Mouse (Mus musculus) right cerebral cortex, adult 2 months (tissue): ENCODE measurements around the gene Aatk.
A peak's percentile ranks its signal among the peaks of the same experiment; 100 is the strongest.

Experiments used
- DNase-seq, 2 experiments: peaks; one replicate each; pipeline ENCODE4 v3.0.0; 2021 to 2022; ENCODE audit warnings: low spot score in 2 of 2

Aatk gene

GRCm38 (mm10) chr11:120046553-120047191, at the start of gene Aatk:
Aatk (minus strand) TSS chr11:120047167.
- peak in 1 of 2 experiments; percentile 58 for DNase-seq

GRCm38 (mm10) chr11:120092817-120093591, 46.0 kb upstream of the Aatk start:
- no peak for DNase-seq

- DNase-seq, result no peak
These were observed 43.7 kb upstream of the Aatk start for GRCm38 (mm10) chr11:120090661-120091060.

- DNase-seq, result peak; percentile 97 to 98
These were observed 39.8 kb upstream of the Aatk start, which contains the start of gene Cep131 for GRCm38 (mm10) chr11:120086702-120087152. Cep131 (minus strand) TSS chr11:120086827.

GRCm38 (mm10) chr11:120085891-120086627, 39.1 kb upstream of the Aatk start:
- peak in 1 of 2 experiments; percentile 36 for DNase-seq

DNA sequence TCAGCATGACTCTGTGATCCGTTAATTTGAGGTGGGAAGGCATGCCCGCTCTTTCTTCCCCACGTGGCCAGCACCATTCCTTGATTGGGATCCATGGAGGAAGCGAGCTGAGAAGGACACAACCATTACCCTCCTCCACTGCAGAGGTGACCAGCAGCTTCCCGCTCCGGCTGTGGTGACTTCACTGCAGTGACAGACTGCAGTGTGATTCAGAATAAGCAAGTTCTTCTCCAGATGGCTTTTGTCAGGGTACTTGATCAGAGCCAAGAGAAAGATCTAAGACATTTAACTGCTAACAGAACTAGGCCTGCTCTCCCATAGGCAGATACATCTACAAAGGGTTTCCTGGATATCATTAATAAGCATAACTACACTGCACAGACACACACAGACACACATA, 33.3 kb upstream of the Aatk start:
- no peak for DNase-seq

- no peak for DNase-seq
These were observed 29.2 kb upstream of the Aatk start for GRCm38 (mm10) chr11:120076191-120076590.

DNA sequence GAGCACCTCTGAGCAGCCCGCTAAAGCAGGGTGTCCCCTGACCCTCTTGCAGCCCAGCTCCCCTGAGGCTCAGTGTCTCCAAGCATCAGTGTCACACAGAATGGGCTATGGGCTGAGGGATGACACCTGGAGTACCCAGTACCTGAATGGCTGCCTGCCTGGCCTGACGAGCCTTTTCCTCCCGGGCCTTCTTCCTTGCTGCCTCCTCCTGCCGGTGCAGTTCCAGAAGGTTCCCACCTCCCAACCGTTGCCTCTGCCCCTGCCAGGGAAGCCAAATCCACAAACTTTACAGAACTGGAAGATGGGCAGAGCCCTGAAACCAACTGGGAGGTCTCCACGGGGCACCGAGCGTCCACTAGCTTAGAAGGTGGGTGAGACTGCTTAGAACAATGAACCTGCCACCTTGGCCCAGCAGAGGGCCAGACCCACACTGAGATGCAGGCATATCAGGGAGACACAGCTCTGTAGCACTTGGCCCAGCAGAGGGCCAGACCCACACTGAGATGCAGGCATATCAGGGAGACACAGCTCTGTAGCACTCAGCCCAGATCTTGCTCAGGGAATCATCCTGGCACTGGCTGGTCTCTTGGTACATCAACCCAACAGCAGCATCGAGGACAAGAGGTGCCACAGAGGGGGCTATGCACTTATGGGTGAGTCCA, 26.1 kb upstream of the Aatk start:
- no peak for DNase-seq

- no peak for DNase-seq
These were observed 24.9 kb upstream of the Aatk start for GRCm38 (mm10) chr11:120071731-120072320.

DNA sequence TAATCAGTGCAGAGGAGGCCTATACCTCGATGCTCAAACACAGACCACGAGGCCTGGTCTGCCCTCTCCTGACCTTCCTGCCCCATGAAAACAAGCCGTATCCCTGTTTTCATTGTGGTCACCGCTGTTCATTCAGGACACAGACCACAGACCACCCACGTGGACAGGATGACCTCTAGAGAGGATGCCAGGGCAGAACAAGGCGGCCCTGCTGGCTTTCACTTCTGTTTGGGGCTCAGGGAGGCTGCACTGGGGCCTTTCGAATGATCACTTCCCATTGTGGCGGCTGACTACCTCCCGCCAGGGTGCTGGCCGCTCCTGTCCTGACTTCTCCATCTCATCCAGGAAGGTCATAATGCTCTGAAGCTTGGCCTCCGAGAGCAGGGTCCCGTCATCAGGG, 24.1 kb upstream of the Aatk start:
- DNase-seq, result no peak

DNA sequence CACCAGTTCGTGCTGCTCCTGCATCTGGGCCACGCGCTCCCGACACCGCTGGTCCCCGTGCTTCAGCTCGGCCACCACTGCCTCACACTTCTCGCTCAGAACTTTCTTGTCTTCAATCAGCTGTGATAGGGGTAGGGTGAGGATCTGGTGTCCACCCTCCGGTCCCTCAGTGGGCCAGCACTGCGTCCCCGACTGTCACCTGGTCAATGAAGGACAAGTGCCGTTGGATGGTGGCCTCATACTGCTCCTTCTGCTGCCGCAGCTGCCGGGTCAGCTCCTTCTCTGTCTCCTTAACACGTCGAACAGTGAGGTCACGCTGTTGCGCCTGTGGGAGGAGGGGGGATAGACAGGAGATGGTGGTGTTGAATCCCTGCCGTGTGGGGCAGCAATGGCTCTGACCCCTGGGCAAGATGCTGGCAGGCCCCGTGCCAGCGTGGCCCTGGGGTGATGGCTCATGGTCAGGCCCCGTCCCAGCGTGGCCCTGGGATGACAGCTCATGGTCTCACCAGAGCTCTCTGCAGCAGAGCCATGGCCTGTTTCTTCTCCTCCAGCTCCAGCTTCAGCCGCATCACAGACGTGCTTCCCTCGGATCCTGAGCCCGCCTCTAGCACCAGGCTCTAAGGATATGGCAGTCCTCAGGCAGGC, 23.4 kb upstream of the Aatk start:
- DNase-seq, result no peak

GRCm38 (mm10) chr11:120069261-120069660, 22.3 kb upstream of the Aatk start:
- no peak for DNase-seq

DNA sequence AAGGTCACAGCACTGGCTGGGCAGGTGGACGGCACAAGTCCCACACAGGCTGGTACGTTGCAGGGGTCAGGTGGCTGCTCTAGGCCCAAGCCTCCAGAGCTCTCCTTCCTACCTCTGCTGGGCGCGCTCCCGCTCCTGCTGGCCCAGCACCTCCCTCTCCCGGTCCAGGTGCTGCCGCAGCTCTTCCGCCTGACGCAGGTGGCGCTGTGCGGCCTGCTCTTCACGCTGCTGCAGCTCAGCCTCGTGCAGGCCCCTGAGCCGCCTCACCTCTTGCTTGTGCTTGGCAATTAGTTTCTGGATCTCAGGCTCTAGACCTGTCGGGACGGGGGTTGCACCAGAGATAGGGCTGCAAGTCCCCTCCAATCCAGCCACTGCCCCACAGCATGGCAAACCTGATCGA, 20.9 kb upstream of the Aatk start:
- no peak for DNase-seq

- DNase-seq, result peak; percentile 41 to 43
These were observed 18.3 kb upstream of the Aatk start for GRCm38 (mm10) chr11:120065291-120065690.

DNA sequence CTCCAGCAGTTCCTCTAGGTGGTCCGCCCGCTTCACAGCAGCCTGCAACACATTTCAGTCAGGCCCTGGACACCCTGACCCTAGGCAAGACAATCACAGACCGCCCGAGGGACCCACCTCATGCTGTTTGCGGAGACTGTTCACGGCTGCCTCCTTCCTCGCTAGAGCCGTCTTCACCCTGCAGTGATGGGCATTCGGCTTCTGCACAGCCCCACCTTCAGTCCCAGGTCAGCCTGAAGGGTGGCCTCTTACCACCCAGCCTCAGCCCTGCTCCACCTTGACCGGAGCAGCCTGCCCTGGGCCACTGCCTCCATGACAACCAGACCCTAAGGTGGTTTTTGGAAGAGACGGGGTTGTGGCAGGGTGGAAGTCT, 17.7 kb upstream of the Aatk start:
- no peak for DNase-seq

DNA sequence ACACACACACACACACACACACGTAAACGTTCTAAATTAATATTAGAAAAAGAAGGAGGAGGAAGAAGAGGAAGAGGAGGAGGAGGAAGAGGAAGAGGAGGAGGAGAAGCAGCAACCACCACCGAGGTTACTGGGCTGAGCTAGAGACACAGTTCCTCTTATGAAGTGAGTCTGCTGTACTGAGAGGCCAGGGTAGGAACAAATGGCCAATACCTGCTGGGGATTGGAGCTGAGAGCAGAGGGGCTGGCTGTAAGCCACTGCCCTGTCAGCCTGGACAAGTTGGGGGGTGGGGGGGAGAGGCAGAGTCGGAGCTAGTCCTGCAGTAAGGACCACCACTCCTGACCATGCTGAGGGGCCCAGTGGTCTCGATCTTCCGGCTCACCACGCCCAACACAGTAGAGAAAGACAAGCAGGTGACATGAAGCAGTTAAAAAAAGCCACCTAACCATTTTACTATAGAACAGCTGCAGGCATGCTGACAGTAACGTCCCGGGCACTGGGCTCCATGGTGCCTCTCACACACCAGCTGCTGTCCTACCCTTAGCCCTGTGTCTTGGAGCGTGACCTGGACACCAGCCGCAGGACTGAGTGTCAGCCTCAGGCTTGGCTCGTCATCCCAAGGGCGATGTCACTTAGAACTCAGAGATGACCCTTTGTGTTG, 17.2 kb upstream of the Aatk start:
- DNase-seq, result no peak

DNA sequence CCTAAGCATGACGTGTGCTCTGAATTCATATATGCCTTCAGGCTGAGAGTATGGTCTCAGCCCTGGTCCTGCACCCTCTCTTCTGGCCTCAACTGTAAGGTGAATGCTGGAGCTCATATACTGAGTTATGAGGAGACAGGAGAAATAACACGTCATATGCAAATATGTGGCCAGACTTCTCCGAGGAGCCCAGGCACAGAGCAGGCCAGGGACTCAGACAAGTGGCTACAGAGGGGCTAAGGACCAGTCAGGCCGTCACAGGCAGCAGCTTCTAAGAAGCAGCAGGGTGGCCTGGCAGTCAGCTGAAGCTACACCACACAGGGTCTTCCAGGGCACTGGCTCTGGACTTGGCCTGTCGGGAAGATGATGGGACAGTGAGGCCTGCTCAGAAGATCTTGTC, 16.4 kb upstream of the Aatk start:
- no peak for DNase-seq

DNA sequence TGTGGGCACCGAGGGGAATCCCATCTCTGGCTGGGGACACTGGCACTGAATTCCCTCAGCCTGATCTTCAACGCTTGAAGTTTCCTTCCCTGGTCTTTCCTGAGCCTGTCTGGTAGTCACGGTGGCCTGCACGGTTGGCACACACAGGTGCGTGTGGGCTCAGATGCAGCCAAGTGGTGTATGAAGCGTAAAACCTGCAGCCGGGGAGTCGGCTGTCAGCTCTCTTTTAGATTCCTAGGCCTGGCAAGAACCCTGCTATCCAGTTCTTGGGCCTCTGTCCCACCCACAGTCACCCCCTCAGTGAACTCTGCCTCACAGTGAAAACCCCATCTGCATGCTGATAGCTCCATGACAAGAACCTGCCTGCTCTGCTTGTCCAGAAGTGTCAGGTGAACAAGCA, 13.7 kb upstream of the Aatk start:
- no peak for DNase-seq

GRCm38 (mm10) chr11:120055953-120056732, 9.2 kb upstream of the Aatk start:
- no peak for DNase-seq

GRCm38 (mm10) chr11:120053846-120054245, 6.9 kb upstream of the Aatk start:
- DNase-seq, result no peak
